Mouse (Mus musculus): Measurements from ENCODE around the gene Abcc4. TPM values are rescaled to one million over a fixed set of nuclear protein-coding genes. Genes with fewer than 3 reads are reported as not detected.
"Not testable (repeated sequence)": the region's sequence is repeated elsewhere in the genome, so short reads cannot be mapped to it uniquely, and the experiment has no call there.

Abcc4 gene
- polyA plus RNA-seq, 1 experiment: 4.5 TPM

GRCm38 (mm10) chr14:118674705-118675139 lies 31.3 kb downstream of the Abcc4 start:
- 29% methylated on average over 11 of the region's 11 CpGs for WGBS
- Histone ChIP-seq H3K4me3 (replicated peaks; ENCODE audit: insufficient read depth, low read depth, low read length) (no peak overlapping the region), H3K27me3 (ENCODE audit: control insufficient read depth, insufficient read depth, low read length) (no peaks in the 10 kb centered on the region), H3K4me1 (ENCODE audit: control insufficient read depth, insufficient read depth, low read length) (no peaks in the 10 kb centered on the region), H3K27ac (ENCODE audit: insufficient read depth, low read length) (no peak overlapping the region)
- TF ChIP-seq POLR2A (IDR thresholded peaks at IDR 0.05; ENCODE audit: borderline replicate concordance, insufficient read depth, low read length) (no peak), CTCF (IDR thresholded peaks at IDR 0.05; ENCODE audit: borderline replicate concordance, insufficient read depth, low read depth, low read length) (no peak)
- peak; percentile 31 to 47 for DNase-seq

DNA sequence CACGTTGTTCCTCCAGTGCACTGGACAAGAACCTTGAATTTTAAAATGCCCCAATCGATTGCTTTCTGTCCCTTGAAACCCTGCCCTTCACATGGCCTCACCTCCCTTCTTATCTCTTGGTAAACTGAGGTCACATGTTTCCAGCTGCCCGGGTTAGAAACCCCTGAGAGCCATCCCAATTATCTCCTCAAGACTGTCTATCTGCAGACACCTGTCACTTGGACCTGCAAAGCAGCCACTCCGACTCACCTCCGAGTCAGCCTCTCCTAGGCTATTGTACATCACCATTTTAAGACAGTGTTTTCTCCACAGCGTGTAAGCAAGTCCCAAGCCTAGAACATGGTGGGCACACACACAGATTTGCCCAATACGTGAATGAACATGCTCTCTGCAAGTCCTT lies 31.8 kb downstream of the Abcc4 start:
- DNase-seq: no peak
- H3K4me1 ChIP-seq (ENCODE audit: control insufficient read depth, insufficient read depth, low read length): no peaks in the 10 kb centered on the region
- TF ChIP-seq POLR2A (IDR thresholded peaks at IDR 0.05; ENCODE audit: borderline replicate concordance, insufficient read depth, low read length) (no peak), CTCF (IDR thresholded peaks at IDR 0.05; ENCODE audit: borderline replicate concordance, insufficient read depth, low read depth, low read length) (no peak)
- H3K27ac ChIP-seq (ENCODE audit: insufficient read depth, low read length): no peak overlapping the region
- H3K27me3 ChIP-seq (ENCODE audit: control insufficient read depth, insufficient read depth, low read length): no peaks in the 10 kb centered on the region
- H3K4me3 ChIP-seq (replicated peaks; ENCODE audit: insufficient read depth, low read depth, low read length): no peak overlapping the region
- 74% methylated on average over 7 of the region's 7 CpGs for WGBS

DNA sequence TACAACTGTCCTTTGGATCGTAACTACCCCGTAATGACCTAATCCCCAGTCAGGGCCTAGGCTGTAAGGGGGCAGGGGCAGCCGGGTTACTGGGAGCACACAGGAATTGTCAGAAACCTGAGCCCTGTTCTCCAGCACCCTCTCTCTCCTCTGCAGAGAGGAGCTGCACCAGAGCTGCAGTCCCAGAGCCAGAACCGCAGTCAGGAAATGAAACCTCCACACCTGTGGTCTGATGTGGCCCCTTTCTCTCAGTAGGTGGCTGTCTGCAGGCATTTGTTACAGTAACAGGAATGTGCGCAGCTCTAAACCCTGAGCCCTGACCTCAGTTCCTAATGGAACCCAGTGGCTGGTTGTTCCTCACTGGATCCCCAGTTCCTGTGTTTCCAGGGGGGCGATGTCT lies 32.5 kb downstream of the Abcc4 start:
- no peak overlapping the region for H3K4me3 ChIP-seq (replicated peaks; ENCODE audit: insufficient read depth, low read depth, low read length)
- WGBS: 93% methylated on average over 6 of the region's 6 CpGs
- no peak overlapping the region for H3K27ac ChIP-seq (ENCODE audit: insufficient read depth, low read length)
- no peaks in the 10 kb centered on the region for H3K27me3 ChIP-seq (ENCODE audit: control insufficient read depth, insufficient read depth, low read length)
- DNase-seq: no peak
- no peaks in the 10 kb centered on the region for H3K4me1 ChIP-seq (ENCODE audit: control insufficient read depth, insufficient read depth, low read length)
- TF ChIP-seq POLR2A (IDR thresholded peaks at IDR 0.05; ENCODE audit: borderline replicate concordance, insufficient read depth, low read length) (no peak), CTCF (IDR thresholded peaks at IDR 0.05; ENCODE audit: borderline replicate concordance, insufficient read depth, low read depth, low read length) (no peak)

- H3K4me1 ChIP-seq (ENCODE audit: control insufficient read depth, insufficient read depth, low read length); H3K27ac ChIP-seq (ENCODE audit: insufficient read depth, low read length); H3K27me3 ChIP-seq (ENCODE audit: control insufficient read depth, insufficient read depth, low read length); DNase-seq; H3K4me3 ChIP-seq (replicated peaks; ENCODE audit: insufficient read depth, low read depth, low read length): not testable (repeated sequence)
- WGBS: 97% methylated on average over 6 of the region's 6 CpGs
Observed at GRCm38 (mm10) chr14:118672931-118673330, 33.1 kb downstream of the Abcc4 start.

- peak; percentile 49 to 64 for DNase-seq
- peaks cover 14% of the 10 kb centered on the region for H3K4me1 ChIP-seq (ENCODE audit: control insufficient read depth, insufficient read depth, low read length)
- H3K27ac ChIP-seq (ENCODE audit: insufficient read depth, low read length): no peak overlapping the region
- TF ChIP-seq POLR2A (IDR thresholded peaks at IDR 0.05; ENCODE audit: borderline replicate concordance, insufficient read depth, low read length): no peak
- no peak for TF ChIP-seq CTCF (IDR thresholded peaks at IDR 0.05; ENCODE audit: borderline replicate concordance, insufficient read depth, low read depth, low read length)
- H3K27me3 ChIP-seq (ENCODE audit: control insufficient read depth, insufficient read depth, low read length): no peaks in the 10 kb centered on the region
- 4% methylated on average over 6 of the region's 6 CpGs for WGBS
- no peak overlapping the region for H3K4me3 ChIP-seq (replicated peaks; ENCODE audit: insufficient read depth, low read depth, low read length)
Observed at GRCm38 (mm10) chr14:118667499-118667898, 38.5 kb downstream of the Abcc4 start.

GRCm38 (mm10) chr14:118664661-118665060 lies 41.4 kb downstream of the Abcc4 start:
- no peak for DNase-seq
- Histone ChIP-seq H3K27ac (ENCODE audit: insufficient read depth, low read length) (no peak overlapping the region), H3K27me3 (ENCODE audit: control insufficient read depth, insufficient read depth, low read length) (no peaks in the 10 kb centered on the region), H3K4me1 (ENCODE audit: control insufficient read depth, insufficient read depth, low read length) (peaks cover 14% of the 10 kb centered on the region), H3K4me3 (replicated peaks; ENCODE audit: insufficient read depth, low read depth, low read length) (no peak overlapping the region)
- WGBS: 93% methylated on average over 7 of the region's 7 CpGs
- no peak for TF ChIP-seq CTCF (IDR thresholded peaks at IDR 0.05; ENCODE audit: borderline replicate concordance, insufficient read depth, low read depth, low read length)
- no peak for TF ChIP-seq POLR2A (IDR thresholded peaks at IDR 0.05; ENCODE audit: borderline replicate concordance, insufficient read depth, low read length)

DNA sequence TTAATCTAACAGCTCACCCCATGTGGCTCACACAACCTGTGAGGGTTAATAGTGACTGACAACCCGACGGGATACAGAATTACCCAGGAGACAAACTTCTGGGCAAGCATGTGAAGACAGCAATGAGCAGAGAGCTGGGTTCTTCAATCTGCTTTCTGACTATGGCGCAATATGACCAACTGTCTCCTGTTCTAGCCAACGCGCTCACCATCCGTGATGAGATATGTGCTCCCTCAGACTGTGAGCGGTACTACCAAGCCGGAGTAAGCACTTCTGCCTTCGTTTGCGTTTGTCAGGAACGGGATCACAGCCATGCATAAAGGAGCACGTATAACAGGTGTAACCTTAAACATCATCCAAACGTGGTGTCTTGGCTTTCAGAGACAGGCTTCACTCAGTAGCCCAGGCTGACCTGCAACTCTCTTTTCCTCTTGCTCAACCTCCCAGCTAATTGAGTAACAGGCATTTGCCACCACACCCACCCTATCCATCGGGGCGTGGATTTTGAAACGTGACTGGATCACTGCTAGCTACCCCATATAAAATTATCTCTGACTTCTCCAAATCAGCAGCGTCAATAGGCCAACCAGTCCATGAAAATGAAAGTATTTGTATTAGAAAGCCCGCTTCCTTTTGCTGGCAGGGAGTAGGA lies 43.3 kb downstream of the Abcc4 start:
- 88% methylated on average over 18 of the region's 18 CpGs for WGBS
- Histone ChIP-seq H3K27ac (ENCODE audit: insufficient read depth, low read length) (no peak overlapping the region), H3K27me3 (ENCODE audit: control insufficient read depth, insufficient read depth, low read length) (no peaks in the 10 kb centered on the region), H3K4me3 (replicated peaks; ENCODE audit: insufficient read depth, low read depth, low read length) (no peak overlapping the region), H3K4me1 (ENCODE audit: control insufficient read depth, insufficient read depth, low read length) (peaks cover 13% of the 10 kb centered on the region)
- DNase-seq: no peak
- TF ChIP-seq CTCF (IDR thresholded peaks at IDR 0.05; ENCODE audit: borderline replicate concordance, insufficient read depth, low read depth, low read length) (no peak), POLR2A (IDR thresholded peaks at IDR 0.05; ENCODE audit: borderline replicate concordance, insufficient read depth, low read length) (no peak)

DNA sequence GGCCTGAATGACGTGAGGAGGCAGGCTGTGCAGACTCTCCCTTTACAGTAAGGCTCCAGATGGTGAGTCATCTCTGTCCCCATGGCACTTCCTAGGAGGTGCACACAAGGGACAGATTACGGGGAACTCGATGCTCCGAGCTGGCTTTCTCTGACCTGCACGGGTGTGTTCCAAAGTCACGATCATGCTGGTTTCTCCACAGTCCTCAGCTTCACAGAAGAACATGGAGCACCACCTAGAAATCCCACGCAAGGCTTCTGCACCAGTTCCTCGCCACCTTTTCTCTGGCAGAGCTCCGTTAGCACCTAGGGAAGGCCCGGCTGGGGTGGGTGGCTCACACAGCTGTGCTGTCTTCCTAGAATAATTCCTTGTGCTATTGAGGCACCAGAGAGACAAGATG lies 43.9 kb downstream of the Abcc4 start:
- H3K27me3 ChIP-seq (ENCODE audit: control insufficient read depth, insufficient read depth, low read length): no peaks in the 10 kb centered on the region
- no peak for DNase-seq
- peaks cover 7% of the 10 kb centered on the region for H3K4me1 ChIP-seq (ENCODE audit: control insufficient read depth, insufficient read depth, low read length)
- no peak for TF ChIP-seq CTCF (IDR thresholded peaks at IDR 0.05; ENCODE audit: borderline replicate concordance, insufficient read depth, low read depth, low read length)
- no peak for TF ChIP-seq POLR2A (IDR thresholded peaks at IDR 0.05; ENCODE audit: borderline replicate concordance, insufficient read depth, low read length)
- WGBS: 85% methylated on average over 10 of the region's 10 CpGs
- H3K27ac ChIP-seq (ENCODE audit: insufficient read depth, low read length): no peak overlapping the region
- H3K4me3 ChIP-seq (replicated peaks; ENCODE audit: insufficient read depth, low read depth, low read length): no peak overlapping the region

All from cerebellum, adult 2 months (tissue).